Mouse (Mus musculus): ENCODE measurements around the gene Inpp5e.

DNA sequence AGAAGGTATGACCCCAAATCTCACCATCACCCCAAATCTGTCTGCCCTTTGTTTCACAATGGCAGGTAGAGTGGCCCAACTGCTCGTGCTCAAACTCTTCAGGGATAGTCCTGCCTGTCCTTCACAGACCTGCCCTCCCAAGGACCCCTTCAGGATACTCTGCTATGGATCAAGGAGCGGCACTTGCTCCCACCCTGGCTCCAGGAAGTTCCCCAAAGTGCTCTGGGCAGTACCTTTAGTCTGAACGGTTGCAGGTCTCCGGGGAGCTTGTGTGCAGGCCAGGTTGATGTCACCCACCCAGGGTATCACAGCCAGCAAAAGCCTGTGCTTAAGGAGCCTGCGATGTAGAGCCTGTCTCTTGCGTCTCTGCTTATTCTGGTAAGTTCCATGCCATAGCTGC lies 41.1 kb downstream of the Inpp5e start:
- TF ChIP-seq POLR2A (IDR thresholded peaks at IDR 0.05; ENCODE audit: control insufficient read depth, extremely low read depth, insufficient read depth, low read length, poor library complexity): no peak
- TF ChIP-seq CTCF (IDR thresholded peaks at IDR 0.05; ENCODE audit: borderline replicate concordance, control insufficient read depth, extremely low read depth, insufficient read depth, low read length, poor library complexity): no peak

All from thymus, adult 2 months (tissue).